Mouse (Mus musculus): ENCODE results near the gene Ifi205. TPM values are rescaled to one million over a fixed set of nuclear protein-coding genes. Genes with fewer than 3 reads are reported as not detected.

Gene Ifi205
- 2.3 and 6.1 TPM in 2 replicates for polyA plus RNA-seq (2015; fragmentation: Nextera tagmentation; extraction: Ambion mirVana)

GRCm38 (mm10) chr1:174031698-174032097 is at the start of gene Ifi205:
Gene Ifi205 (minus strand): TSS chr1:174031810.

GRCm38 (mm10) chr1:174066305-174066704 is 34.7 kb upstream of the Ifi205 start, which contains the start of gene Olfr430:
Gene Olfr430 (plus strand): TSS chr1:174066605.

GRCm38 (mm10) chr1:174048893-174049292 is 17.3 kb upstream of the Ifi205 start, which contains the start of gene Olfr432:
Gene Olfr432 (plus strand): TSS chr1:174049205.

GRCm38 (mm10) chr1:174040523-174041177 is 9.0 kb upstream of the Ifi205 start, which contains the start of gene Olfr433:
Gene Olfr433 (plus strand): TSS chr1:174040705.

GRCm38 (mm10) chr1:173982694-173983305 is 48.8 kb downstream of the Ifi205 start, which contains the start of gene Ifi202b:
Gene Ifi202b (minus strand): TSS chr1:173982744.

Other genes starting within 250 kb of the Ifi205 start
- 4.8 and 6.8 TPM in 2 replicates for gene Ifi211, start 118.8 kb downstream of the Ifi205 start, polyA plus RNA-seq (2015; fragmentation: Nextera tagmentation; extraction: Ambion mirVana)
- gene Mndal, start 89.3 kb downstream of the Ifi205 start, polyA plus RNA-seq (2015; fragmentation: Nextera tagmentation; extraction: Ambion mirVana) = 8.1 and 16.0 TPM in 2 replicates
- 6.6 and 8.8 TPM in 2 replicates for gene Ifi203, start 89.1 kb downstream of the Ifi205 start, polyA plus RNA-seq (2015; fragmentation: Nextera tagmentation; extraction: Ambion mirVana)
- gene Ifi202b, start 49.1 kb downstream of the Ifi205 start, polyA plus RNA-seq (2015; fragmentation: Nextera tagmentation; extraction: Ambion mirVana) = not detected in 2 replicates
- gene Olfr433, start 8.9 kb upstream of the Ifi205 start, polyA plus RNA-seq (2015; fragmentation: Nextera tagmentation; extraction: Ambion mirVana) = 0.06 TPM in 1 of 2 replicates, not detected in the other
- gene Olfr432, start 17.4 kb upstream of the Ifi205 start, polyA plus RNA-seq (2015; fragmentation: Nextera tagmentation; extraction: Ambion mirVana) = not detected in 2 replicates
- not detected in 2 replicates for gene Olfr430, start 34.8 kb upstream of the Ifi205 start, polyA plus RNA-seq (2015; fragmentation: Nextera tagmentation; extraction: Ambion mirVana)
- not detected in 2 replicates for gene Olfr429, start 52.5 kb upstream of the Ifi205 start, polyA plus RNA-seq (2015; fragmentation: Nextera tagmentation; extraction: Ambion mirVana)
- gene Olfr427, start 65.1 kb upstream of the Ifi205 start, polyA plus RNA-seq (2015; fragmentation: Nextera tagmentation; extraction: Ambion mirVana) = not detected in 2 replicates
- not detected in 2 replicates for gene Olfr231, start 89.4 kb upstream of the Ifi205 start, polyA plus RNA-seq (2015; fragmentation: Nextera tagmentation; extraction: Ambion mirVana)
- not detected in 2 replicates for gene Olfr424, start 99.7 kb upstream of the Ifi205 start, polyA plus RNA-seq (2015; fragmentation: Nextera tagmentation; extraction: Ambion mirVana)
- gene Olfr420, start 123.8 kb upstream of the Ifi205 start, polyA plus RNA-seq (2015; fragmentation: Nextera tagmentation; extraction: Ambion mirVana) = not detected in 2 replicates
- 0.57 and 0.65 TPM in 2 replicates for gene Spta1, start 141.0 kb upstream of the Ifi205 start, polyA plus RNA-seq (2015; fragmentation: Nextera tagmentation; extraction: Ambion mirVana)
- not detected in 2 replicates for gene Olfr419, start 220.3 kb upstream of the Ifi205 start, polyA plus RNA-seq (2015; fragmentation: Nextera tagmentation; extraction: Ambion mirVana)

Data from adrenal gland, postnatal 0 days (tissue).